Mouse (Mus musculus) midbrain, embryonic 10.5 days (tissue): ENCODE measurements around the gene Spice1. TPM values are rescaled to one million over a fixed set of nuclear protein-coding genes. Genes with fewer than 3 reads are reported as not detected.

Source experiments
- DNase-seq: peaks from one replicate; pipeline ENCODE4 v3.0.0-alpha.2; 2017; ENCODE audit warnings: low spot score
- H3K27ac ChIP-seq: fragments of 300-500 bp; sonication (generic); replicated peaks from 2 replicates; pipeline ENCODE4 v1.5.1; 2016; ENCODE audit warnings: mild to moderate bottlenecking
- H3K27me3 ChIP-seq: fragments of 300-500 bp; sonication (generic); 2 replicates; pipeline ENCODE4 v1.6.1; 2016; ENCODE audit warnings: low read depth, mild to moderate bottlenecking; ENCODE audit not compliant: poor library complexity, severe bottlenecking
- H3K36me3 ChIP-seq: fragments of 300-500 bp; sonication (generic); 2 replicates; pipeline ENCODE4 v1.6.1; 2016; ENCODE audit warnings: mild to moderate bottlenecking, moderate library complexity
- H3K4me1 ChIP-seq: fragments of 300-500 bp; sonication (generic); 2 replicates; pipeline ENCODE4 v1.6.1; 2016
- H3K4me3 ChIP-seq: fragments of 300-500 bp; sonication (generic); 2 replicates; pipeline ENCODE4 v1.5.1; 2016; ENCODE audit warnings: mild to moderate bottlenecking, moderate library complexity
- H3K9me3 ChIP-seq: fragments of 300-500 bp; sonication (generic); replicated peaks from 2 replicates; pipeline ENCODE4 v1.6.1; 2016; ENCODE audit warnings: mild to moderate bottlenecking
- WGBS: fragments of 180-500 bp; shearing (Covaris S2); methylation state at CpG from one replicate; pipeline ENCODE4 v1.1.7; 2016; 5-methylcytosine and 5-hydroxymethylcytosine counted together
- polyA plus RNA-seq: library from polyadenylated mRNA; unstranded; fragments of >200 nt; fragmentation: Nextera tagmentation; extraction: Ambion mirVana; gene quantifications from 2 replicates; pipeline ENCODE4 v1.2.1, GENCODE M21; 2016

Spice1 gene
- 34.1 and 35.8 TPM in 2 replicates for polyA plus RNA-seq

DNA sequence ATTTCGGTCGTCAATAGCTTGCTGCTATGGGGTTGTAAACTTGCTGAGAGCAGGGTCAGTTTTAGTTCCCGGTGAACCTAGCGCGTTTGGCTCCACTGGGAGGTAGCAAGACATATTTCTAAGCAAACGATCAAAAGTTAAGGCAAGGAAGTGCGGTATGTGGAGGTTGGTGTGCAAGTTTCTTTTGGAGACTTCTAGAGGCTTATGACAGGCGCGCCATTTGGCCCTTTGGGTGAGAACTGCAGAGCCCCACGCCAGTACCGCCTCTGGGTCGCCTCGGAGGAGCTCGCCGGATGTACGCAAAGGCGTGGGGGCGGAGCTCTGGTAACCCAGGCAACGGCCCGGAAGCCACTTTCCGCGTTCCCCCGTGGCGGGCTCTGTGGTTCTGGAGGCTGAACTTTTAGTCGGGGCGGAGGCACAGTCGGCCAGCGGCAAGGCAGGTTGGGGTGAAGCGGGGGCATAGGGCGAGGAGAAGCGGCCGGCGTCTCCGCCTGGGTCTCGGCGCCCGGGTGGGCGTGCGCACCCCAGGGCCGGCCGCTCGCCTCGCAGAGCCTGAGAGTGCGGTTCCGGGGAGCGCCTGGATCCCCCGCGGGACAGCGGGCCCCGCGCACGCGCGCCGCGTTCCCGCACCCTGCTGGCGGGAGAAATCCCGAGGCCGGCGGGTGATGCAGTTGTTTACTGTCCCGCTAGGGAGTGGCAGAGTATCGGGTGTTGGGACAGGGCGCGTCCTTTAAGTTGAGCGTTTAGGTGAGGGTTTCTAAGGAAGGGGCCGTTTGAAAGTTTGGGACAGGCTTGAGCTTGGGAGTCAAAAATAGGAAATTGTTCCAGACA, at the start of gene Spice1:
TSS of gene Spice1 (plus strand) at position 51 of the 831 bp plus-strand sequence.
- H3K27ac ChIP-seq: peak within 1 kb of the TSS; percentile 95
- DNase-seq: peak; percentile 93
- no peaks in the 10 kb centered on the region for H3K27me3 ChIP-seq
- under 1% methylated on average over 67 of the region's 67 CpGs for WGBS
- peak within 1 kb of the TSS; percentile 92 for H3K4me3 ChIP-seq
- H3K36me3 ChIP-seq: no peaks in the 10 kb centered on the region
- peaks cover 28% of the 10 kb centered on the region for H3K4me1 ChIP-seq
- H3K9me3 ChIP-seq: no peaks in the 10 kb centered on the region

DNA sequence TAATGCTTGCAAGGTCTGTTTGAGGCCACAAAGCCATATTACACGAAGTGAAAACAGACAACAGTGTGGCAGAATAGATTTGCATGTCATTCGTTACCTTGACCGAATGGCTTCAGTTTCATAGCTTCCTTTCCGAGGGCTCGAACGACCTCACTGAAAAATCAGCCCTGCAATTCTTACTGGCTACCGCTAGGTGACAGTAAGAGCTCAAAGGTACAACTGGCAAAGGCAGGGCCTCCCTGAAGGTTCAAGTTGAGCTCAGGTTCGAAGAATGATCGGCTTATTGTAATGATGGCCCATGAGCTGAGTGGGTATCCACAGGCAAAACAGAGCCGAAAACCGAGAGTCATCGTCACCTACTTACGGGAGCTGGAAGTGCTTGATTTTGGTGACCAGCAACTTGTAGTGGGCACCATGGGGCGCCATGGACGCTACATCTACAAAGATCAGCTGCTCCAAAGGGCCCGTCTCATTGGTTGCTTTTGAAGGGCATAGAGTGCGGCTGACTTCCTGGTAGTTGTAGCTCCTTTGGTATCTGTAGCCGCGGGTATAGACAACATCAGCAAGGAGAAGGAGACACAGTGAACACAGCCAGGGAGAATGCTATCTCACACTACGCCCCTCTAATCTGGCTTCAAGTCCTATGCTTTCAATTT, 47.4 kb upstream of the Spice1 start:
- H3K9me3 ChIP-seq: peaks cover 7% of the 10 kb centered on the region; the same call in 1 of the 2 replicates
- H3K4me1 ChIP-seq: no peaks in the 10 kb centered on the region
- no peak overlapping the region for H3K4me3 ChIP-seq
- H3K36me3 ChIP-seq: no peaks in the 10 kb centered on the region
- H3K27me3 ChIP-seq: no peaks in the 10 kb centered on the region
- DNase-seq: no peak
- 81% methylated on average over 20 of the region's 20 CpGs for WGBS
- no peak overlapping the region for H3K27ac ChIP-seq

DNA sequence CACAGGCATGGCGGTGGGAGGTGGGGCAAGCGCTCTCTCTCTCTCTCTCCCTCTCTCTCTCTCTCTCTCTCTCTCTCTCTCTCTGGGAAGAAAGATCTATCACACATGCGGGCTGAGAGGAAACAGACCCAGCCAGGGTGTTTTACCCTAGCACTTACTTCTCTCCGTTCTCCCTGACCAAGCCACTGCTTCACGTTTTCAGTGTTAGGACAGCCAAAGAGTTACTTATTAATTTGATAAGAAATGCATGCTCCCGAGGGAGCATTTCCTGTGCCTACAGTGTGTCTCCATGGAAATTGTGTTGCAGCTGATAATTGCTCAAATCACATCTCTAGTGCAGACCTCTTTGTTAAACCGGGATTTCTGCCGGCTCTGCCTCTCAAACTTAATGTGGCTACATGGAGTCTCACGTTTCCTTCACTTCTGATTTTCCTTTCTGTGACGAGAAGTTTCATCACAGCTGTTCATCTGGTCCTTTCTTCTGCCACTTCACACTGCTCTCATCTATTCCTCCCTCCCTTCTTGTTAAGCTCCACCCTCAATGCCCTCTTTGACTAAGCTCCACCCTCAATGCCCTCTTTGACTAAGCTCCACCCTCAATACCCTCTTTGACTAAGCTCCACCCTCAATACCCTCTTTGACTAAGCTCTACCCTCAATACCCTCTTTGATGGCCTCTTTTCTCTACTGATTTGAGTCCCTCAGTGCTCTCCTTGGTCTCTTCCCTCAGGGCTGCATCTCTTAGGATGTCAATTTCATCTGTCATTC, 44.6 kb upstream of the Spice1 start:
- Histone ChIP-seq H3K27me3 (no peaks in the 10 kb centered on the region), H3K9me3 (peaks cover 7% of the 10 kb centered on the region; the same call in 1 of the 2 replicates), H3K4me1 (no peaks in the 10 kb centered on the region), H3K4me3 (no peak overlapping the region), H3K27ac (no peak overlapping the region), H3K36me3 (no peaks in the 10 kb centered on the region)
- no peak for DNase-seq
- 66% methylated on average over 10 of the region's 10 CpGs for WGBS

DNA sequence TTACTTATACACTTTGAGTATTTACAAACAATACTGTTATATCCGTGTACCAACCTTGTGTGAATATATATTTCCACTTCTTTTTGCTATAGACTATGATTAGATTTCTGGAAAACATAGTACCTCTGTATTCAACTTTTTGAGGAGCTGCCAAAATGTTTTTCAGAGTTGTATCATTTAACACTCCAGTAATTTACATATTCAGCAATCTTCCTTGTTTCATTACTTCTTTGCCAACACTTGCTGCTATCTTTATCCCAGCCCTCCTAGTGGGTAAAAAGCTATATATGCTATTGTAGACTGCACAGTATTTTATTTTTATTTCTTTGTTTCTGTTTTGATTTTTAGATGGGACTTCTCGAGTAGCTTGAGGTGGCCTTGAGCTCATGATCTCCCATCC, 43.1 kb upstream of the Spice1 start:
- Histone ChIP-seq H3K9me3 (peaks cover 7% of the 10 kb centered on the region; the same call in 1 of the 2 replicates), H3K27me3 (no peaks in the 10 kb centered on the region), H3K36me3 (no peaks in the 10 kb centered on the region), H3K27ac (no peak overlapping the region), H3K4me1 (no peaks in the 10 kb centered on the region), H3K4me3 (no peak overlapping the region)
- no peak for DNase-seq
- 80% methylated on average over 2 of the region's 2 CpGs for WGBS

DNA sequence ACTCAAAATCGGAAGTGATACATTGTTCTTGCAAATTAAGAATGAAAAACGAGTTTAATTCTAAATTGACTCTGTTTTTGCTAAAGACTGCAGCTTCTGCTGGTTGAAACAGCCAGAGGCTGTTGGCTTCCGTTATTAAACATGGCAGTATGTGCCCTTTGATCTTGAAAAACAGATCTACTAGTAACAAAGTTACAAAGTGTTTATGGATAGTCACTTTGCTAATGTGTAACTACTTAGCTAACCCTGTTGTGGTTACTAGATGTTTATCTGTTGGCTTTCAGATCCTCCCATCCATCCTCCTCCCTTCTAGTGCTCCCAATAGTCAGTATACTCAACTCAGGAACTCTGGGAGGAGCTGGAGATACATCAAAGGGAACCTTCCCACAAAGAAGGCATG, 41.3 kb upstream of the Spice1 start:
- H3K9me3 ChIP-seq: no peaks in the 10 kb centered on the region
- DNase-seq: no peak
- H3K36me3 ChIP-seq: no peaks in the 10 kb centered on the region
- no peak overlapping the region for H3K4me3 ChIP-seq
- no peak overlapping the region for H3K27ac ChIP-seq
- no peaks in the 10 kb centered on the region for H3K27me3 ChIP-seq
- no peaks in the 10 kb centered on the region for H3K4me1 ChIP-seq
- WGBS: 69% methylated on average over 3 of the region's 3 CpGs

DNA sequence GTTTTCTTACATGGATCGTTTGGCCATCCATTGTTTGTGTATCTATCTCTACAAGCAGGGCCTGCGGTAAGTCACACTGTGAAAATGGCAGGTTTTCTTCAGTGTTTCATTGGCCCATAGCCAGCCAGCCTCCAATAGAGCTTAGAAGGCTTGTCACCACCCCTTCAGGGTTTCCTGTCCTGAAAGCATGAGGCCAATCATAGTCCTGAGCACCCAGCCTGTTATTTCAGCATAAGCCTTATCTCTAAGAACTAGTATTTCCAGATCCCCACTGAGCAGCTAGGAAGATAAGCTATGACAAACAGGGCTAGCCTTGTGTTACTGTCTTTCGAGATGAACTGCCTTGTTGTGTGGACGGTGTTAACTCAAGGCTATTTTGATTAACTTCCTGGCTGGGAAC, 33.5 kb upstream of the Spice1 start:
- H3K9me3 ChIP-seq: no peaks in the 10 kb centered on the region
- no peaks in the 10 kb centered on the region for H3K27me3 ChIP-seq
- DNase-seq: no peak
- H3K36me3 ChIP-seq: no peaks in the 10 kb centered on the region
- H3K27ac ChIP-seq: no peak overlapping the region
- H3K4me1 ChIP-seq: no peaks in the 10 kb centered on the region
- 89% methylated on average over 4 of the region's 4 CpGs for WGBS
- H3K4me3 ChIP-seq: no peak overlapping the region

DNA sequence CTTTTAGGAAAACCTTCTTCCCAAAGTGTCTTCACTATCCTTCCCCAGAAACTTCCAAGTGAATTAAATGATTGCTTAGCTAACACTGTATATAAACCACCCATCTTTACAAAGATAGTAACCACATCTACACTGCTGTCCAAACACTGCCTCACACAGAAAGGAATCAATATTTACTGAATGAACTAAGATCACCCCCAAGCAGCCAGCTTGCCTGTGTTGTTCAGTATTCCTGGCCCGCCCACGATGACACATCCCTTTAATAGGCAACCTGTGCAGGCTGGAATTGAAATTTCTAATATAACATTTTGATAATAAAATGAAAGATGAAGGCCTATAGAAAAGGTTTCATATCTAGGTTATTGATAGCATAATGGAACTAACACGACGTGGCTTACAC, 30.6 kb upstream of the Spice1 start:
- Histone ChIP-seq H3K27ac (no peak overlapping the region), H3K9me3 (no peaks in the 10 kb centered on the region), H3K36me3 (no peaks in the 10 kb centered on the region), H3K4me3 (no peak overlapping the region), H3K4me1 (peaks cover 6% of the 10 kb centered on the region; the same call in 1 of the 2 replicates), H3K27me3 (no peaks in the 10 kb centered on the region)
- 93% methylated on average over 4 of the region's 4 CpGs for WGBS
- no peak for DNase-seq

DNA sequence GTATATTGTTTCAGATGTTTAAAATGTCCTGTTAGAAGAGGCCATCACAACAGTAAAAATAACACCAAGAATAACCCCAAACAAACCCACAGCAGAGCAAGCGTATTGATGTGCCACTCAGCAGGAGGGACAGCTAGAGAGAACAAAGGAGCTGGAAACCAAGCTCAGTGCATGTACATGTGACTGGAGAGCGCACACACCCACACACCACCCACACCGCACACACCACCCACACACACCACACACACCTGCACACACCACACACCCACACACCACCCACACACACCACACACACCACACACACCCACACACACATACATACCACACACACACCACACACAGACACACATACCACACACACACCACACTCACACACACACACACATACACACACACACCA, 26.7 kb upstream of the Spice1 start:
- peaks cover 6% of the 10 kb centered on the region; the same call in 1 of the 2 replicates for H3K4me1 ChIP-seq
- H3K27ac ChIP-seq: no peak overlapping the region
- H3K4me3 ChIP-seq: no peak overlapping the region
- H3K9me3 ChIP-seq: no peaks in the 10 kb centered on the region
- H3K36me3 ChIP-seq: no peaks in the 10 kb centered on the region
- no peak for DNase-seq
- 63% methylated on average over 3 of the region's 3 CpGs for WGBS
- no peaks in the 10 kb centered on the region for H3K27me3 ChIP-seq

DNA sequence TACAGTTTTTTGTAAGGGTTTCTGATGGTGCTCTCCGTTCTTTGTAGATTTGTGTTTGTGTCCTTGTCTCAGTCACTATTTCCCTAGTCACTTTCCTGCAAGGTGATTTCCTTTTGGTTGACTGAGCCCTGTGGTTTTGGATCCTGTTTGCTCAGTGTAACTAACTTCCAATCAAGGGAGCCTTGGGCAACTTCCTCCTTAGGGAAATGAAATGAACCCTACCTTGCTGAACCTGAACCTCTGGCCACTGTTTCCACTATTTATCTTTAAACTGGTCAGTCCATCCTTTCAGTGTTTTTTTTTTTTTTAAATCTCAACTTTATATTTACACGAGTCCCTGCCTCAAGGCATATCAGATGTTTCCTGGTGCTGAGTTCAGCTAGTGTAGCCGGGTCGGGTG, 18.3 kb upstream of the Spice1 start:
- peaks cover 33% of the 10 kb centered on the region for H3K27me3 ChIP-seq
- H3K9me3 ChIP-seq: peaks cover 4% of the 10 kb centered on the region; the same call in 1 of the 2 replicates
- peaks cover 22% of the 10 kb centered on the region for H3K4me1 ChIP-seq
- DNase-seq: no peak
- WGBS: 76% methylated on average over 4 of the region's 4 CpGs
- H3K36me3 ChIP-seq: no peaks in the 10 kb centered on the region
- no peak overlapping the region for H3K27ac ChIP-seq
- no peak overlapping the region for H3K4me3 ChIP-seq

DNA sequence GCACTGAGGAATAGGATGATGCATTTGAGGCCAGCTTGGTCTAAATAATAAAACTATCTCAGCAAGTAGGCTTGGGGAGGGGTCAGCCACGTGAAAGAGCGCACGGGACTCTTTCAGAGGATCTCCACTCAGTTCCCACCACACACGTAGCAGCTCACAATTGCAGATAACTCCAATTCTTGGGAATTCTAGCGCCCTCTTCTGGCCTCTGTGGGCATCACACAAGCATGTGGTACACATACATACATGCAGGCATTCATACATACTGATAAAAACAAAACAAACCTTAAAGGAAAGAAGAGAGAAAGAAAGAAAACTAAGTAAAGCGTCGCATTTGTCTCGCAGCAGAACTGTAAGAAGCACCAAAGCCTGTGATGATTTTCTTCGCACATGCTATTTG, 16.3 kb upstream of the Spice1 start:
- Histone ChIP-seq H3K4me1 (peaks cover 22% of the 10 kb centered on the region), H3K4me3 (no peak overlapping the region), H3K27ac (no peak overlapping the region), H3K36me3 (no peaks in the 10 kb centered on the region), H3K9me3 (peaks cover 4% of the 10 kb centered on the region; the same call in 1 of the 2 replicates), H3K27me3 (peaks cover 51% of the 10 kb centered on the region)
- DNase-seq: no peak
- WGBS: 78% methylated on average over 9 of the region's 9 CpGs

DNA sequence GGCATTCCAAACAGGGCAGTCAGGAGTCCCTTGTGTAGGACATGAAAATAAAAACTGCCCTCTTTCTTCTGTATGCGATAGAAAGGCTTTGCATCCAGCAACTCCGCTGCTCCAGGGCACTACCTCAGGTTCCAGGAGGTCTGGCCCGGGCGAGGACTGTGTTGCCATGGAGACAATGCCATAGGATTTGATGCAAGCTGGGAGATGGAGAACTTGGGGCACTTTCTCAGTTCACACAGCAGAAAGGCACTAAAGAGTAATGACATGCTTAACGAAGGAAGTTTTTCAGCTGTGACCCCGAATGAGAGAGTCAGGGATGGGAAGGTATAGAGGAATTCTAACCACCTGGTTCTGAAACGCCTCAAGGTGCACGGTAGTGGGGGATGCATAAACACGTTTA, 15.8 kb upstream of the Spice1 start:
- Histone ChIP-seq H3K9me3 (peaks cover 4% of the 10 kb centered on the region; the same call in 1 of the 2 replicates), H3K27ac (no peak overlapping the region), H3K36me3 (no peaks in the 10 kb centered on the region), H3K4me1 (peaks cover 22% of the 10 kb centered on the region), H3K27me3 (peaks cover 51% of the 10 kb centered on the region), H3K4me3 (no peak overlapping the region)
- peak; percentile 21 for DNase-seq
- 17% methylated on average over 9 of the region's 9 CpGs for WGBS

DNA sequence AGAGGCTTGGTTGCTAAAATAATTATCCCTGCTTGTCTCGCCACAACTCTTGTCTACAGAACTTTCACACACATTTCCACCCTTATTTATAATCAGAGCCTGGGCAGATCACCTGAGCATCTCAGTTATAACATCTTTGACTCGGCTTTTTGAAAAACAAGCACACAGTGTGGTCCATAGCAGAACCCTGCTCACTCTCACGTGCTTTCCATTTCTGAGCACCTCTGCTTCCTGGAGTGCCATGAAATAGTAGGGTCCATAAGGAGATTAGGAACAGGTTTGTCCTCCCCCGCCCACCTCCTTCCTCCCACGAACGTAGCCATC, 15.3 kb upstream of the Spice1 start:
- peaks cover 22% of the 10 kb centered on the region for H3K4me1 ChIP-seq
- peaks cover 4% of the 10 kb centered on the region; the same call in 1 of the 2 replicates for H3K9me3 ChIP-seq
- no peak for DNase-seq
- no peak overlapping the region; the same call in 1 of the 2 replicates for H3K27ac ChIP-seq
- peak overlapping the region; percentile 64 for H3K4me3 ChIP-seq
- 10% methylated on average over 6 of the region's 6 CpGs for WGBS
- peaks cover 51% of the 10 kb centered on the region for H3K27me3 ChIP-seq
- no peaks in the 10 kb centered on the region for H3K36me3 ChIP-seq
